Mouse (Mus musculus): ENCODE results near the gene Ift20. TPM values are rescaled to one million over a fixed set of nuclear protein-coding genes. Genes with fewer than 3 reads are reported as not detected.
"Not testable (repeated sequence)": the region's sequence is repeated elsewhere in the genome, so short reads cannot be mapped to it uniquely, and the experiment has no call there.

Gene Ift20
- polyA plus RNA-seq, 1 experiment from 2014 or later: 97.9 TPM

DNA sequence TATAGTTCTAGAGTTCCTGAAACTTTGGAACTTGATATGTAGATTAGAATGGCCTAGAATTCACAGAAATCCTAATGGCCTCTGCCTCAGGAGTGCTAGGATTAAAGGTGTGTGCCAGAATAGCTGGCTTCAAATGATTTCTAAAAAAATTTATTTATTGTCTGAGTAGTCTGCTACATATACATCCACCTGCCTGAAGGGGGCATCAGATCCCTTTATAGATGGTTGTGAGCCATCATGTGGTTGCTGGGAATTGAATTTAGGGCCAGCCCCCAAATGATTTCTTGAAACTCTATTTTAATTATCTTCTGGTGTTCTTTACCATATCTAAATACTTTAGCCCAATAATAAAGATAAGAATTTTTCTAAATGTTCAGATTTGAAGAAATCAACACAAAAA, 49.9 kb downstream of the Ift20 start:
- Histone ChIP-seq H3K4me1 (no peaks in the 10 kb centered on the region), H3K27me3 (ENCODE audit: low read depth, poor library complexity, severe bottlenecking) (no peaks in the 10 kb centered on the region), H3K27ac (no peak overlapping the region), H3K4me3 (no peak overlapping the region), H3K36me3 (peaks cover 45% of the 10 kb centered on the region), H3K9me3 (replicated peaks) (no peaks in the 10 kb centered on the region)
- DNase-seq (ENCODE audit: low spot score): no peak

DNA sequence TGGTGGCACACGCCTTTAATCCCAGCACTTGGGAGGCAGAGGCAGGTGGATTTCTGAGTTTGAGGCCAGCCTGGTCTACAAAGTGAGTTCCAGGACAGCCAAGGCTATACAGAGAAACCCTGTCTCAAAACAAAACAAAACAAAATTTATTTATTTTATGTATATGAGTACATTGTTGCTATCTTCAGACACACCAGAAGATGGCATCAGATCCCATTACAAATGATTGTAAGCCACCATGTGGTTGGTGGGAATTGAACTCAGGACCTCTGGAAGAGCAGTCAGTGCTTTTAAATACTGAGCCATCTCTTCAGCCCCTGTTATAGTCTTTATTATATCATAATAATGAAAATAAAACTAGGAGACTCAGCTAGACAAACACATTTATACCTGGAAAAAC, 51.5 kb downstream of the Ift20 start:
- H3K27me3 ChIP-seq (ENCODE audit: low read depth, poor library complexity, severe bottlenecking); H3K4me3 ChIP-seq; H3K27ac ChIP-seq; H3K4me1 ChIP-seq; DNase-seq (ENCODE audit: low spot score); H3K9me3 ChIP-seq (replicated peaks): not testable (repeated sequence)
- WGBS: 97% methylated on average over 1 of the region's 1 CpGs
- peaks cover 38% of the 10 kb centered on the region for H3K36me3 ChIP-seq

Other genes starting within 250 kb of the Ift20 start
- gene BC030499, start 245.5 kb upstream of the Ift20 start, polyA plus RNA-seq (2016; fragmentation: Nextera tagmentation; extraction: Ambion mirVana): 0.31 TPM in 2 replicates
- 72.8 and 84.8 TPM in 2 replicates for gene Spag5, start 234.8 kb upstream of the Ift20 start, polyA plus RNA-seq (2016; fragmentation: Nextera tagmentation; extraction: Ambion mirVana)
- 2.0 and 4.3 TPM in 2 replicates for gene Aldoc, start 213.4 kb upstream of the Ift20 start, polyA plus RNA-seq (2016; fragmentation: Nextera tagmentation; extraction: Ambion mirVana)
- gene Pigs, start 207.9 kb upstream of the Ift20 start, polyA plus RNA-seq (2016; fragmentation: Nextera tagmentation; extraction: Ambion mirVana): 80.3 and 83.6 TPM in 2 replicates
- 77.9 and 83.0 TPM in 2 replicates for gene Unc119, start 192.9 kb upstream of the Ift20 start, polyA plus RNA-seq (2016; fragmentation: Nextera tagmentation; extraction: Ambion mirVana)
- gene Foxn1, start 149.8 kb upstream of the Ift20 start, polyA plus RNA-seq (2016; fragmentation: Nextera tagmentation; extraction: Ambion mirVana): 0.06 TPM in 1 of 2 replicates, not detected in the other
- not detected in 2 replicates for gene Slc13a2, start 114.1 kb upstream of the Ift20 start, polyA plus RNA-seq (2016; fragmentation: Nextera tagmentation; extraction: Ambion mirVana)
- 15.0 and 18.1 TPM in 2 replicates for gene Slc46a1, start 70.7 kb upstream of the Ift20 start, polyA plus RNA-seq (2016; fragmentation: Nextera tagmentation; extraction: Ambion mirVana)
- gene Sarm1, start 38.6 kb upstream of the Ift20 start, polyA plus RNA-seq (2016; fragmentation: Nextera tagmentation; extraction: Ambion mirVana): 2.3 and 2.5 TPM in 2 replicates
- gene Vtn, start 37.3 kb upstream of the Ift20 start, polyA plus RNA-seq (2016; fragmentation: Nextera tagmentation; extraction: Ambion mirVana): 0.11 TPM in 1 of 2 replicates, not detected in the other
- gene Sebox, start 32.9 kb upstream of the Ift20 start, polyA plus RNA-seq (2016; fragmentation: Nextera tagmentation; extraction: Ambion mirVana): not detected in 2 replicates
- gene Tmem199, start 24.2 kb upstream of the Ift20 start, polyA plus RNA-seq (2016; fragmentation: Nextera tagmentation; extraction: Ambion mirVana): 73.7 and 85.5 TPM in 2 replicates
- 179 TPM in 2 replicates for gene Poldip2, start 24.2 kb upstream of the Ift20 start, polyA plus RNA-seq (2016; fragmentation: Nextera tagmentation; extraction: Ambion mirVana)
- 92.4 and 94.1 TPM in 2 replicates for gene Tnfaip1, start within 50 bp of the Ift20 start, polyA plus RNA-seq (2016; fragmentation: Nextera tagmentation; extraction: Ambion mirVana)
- 87.7 and 104 TPM in 2 replicates for gene Tmem97, start 14.4 kb downstream of the Ift20 start, polyA plus RNA-seq (2016; fragmentation: Nextera tagmentation; extraction: Ambion mirVana)
- 11.4 and 11.7 TPM in 2 replicates for gene Nlk, start 161.0 kb downstream of the Ift20 start, polyA plus RNA-seq (2016; fragmentation: Nextera tagmentation; extraction: Ambion mirVana)
- 36.4 and 37.2 TPM in 2 replicates for gene Ccnq, start 215.4 kb downstream of the Ift20 start, polyA plus RNA-seq (2016; fragmentation: Nextera tagmentation; extraction: Ambion mirVana)